Mouse (Mus musculus): ENCODE data around the gene Hjurp.

- TF ChIP-seq CTCF (IDR thresholded peaks at IDR 0.05; ENCODE audit: low read depth) (no peak), EP300 (IDR thresholded peaks at IDR 0.05; ENCODE audit: low read depth) (no peak)
Observed at GRCm38 (mm10) chr1:88247660-88248059, 29.8 kb downstream of the Hjurp start.
